Mouse (Mus musculus): Measurements from ENCODE around the gene Gm15140.
"Not testable (repeated sequence)": the region's sequence is repeated elsewhere in the genome, so short reads cannot be mapped to it uniquely, and the experiment has no call there.

The Gm15140 gene

GRCm38 (mm10) chrX:154120585-154120984 lies at the start of gene Gm15140:
Gm15140 (minus strand) TSS chrX:154120685.
- DNase-seq = not testable (repeated sequence)

Data from lung, postnatal 4 days (tissue).